Mouse (Mus musculus) embryonic stem cell, embryonic (primary cell): Measurements from ENCODE around the gene Stab2.

ENCODE experiments used
- CTCF ChIA-PET, 4 experiments: fragments of 300-600 bp in 2 of 4; fragments of 350-600 bp in 2 of 4; sonication (Branson Sonifier 250); formaldehyde crosslinking; loops; one replicate each; lab custom pipeline; 2022; ENCODE audit warnings: inconsistent platforms in 2 of 4; lab: Charles Lee
- POLR2A ChIA-PET, 4 experiments: fragments of 300-600 bp in 2 of 4; fragments of 350-600 bp in 2 of 4; sonication (Branson Sonifier 250); formaldehyde crosslinking; loops; one replicate each; lab custom pipeline; 2022; ENCODE audit warnings: antibody characterized with exemption in 4 of 4, inconsistent platforms in 1 of 4; lab: Charles Lee

Gene Stab2

GRCm38 (mm10) chr10:87007385-87008214 is at the start of gene Stab2:
Gene Stab2 (minus strand): TSS chr10:87008025.
- CTCF ChIA-PET: interaction anchor here in 1 of 4 experiments (0.9 kb wide), 1 partner anchor 8 kb away, joined by 3 read pairs; no protein-coding TSS in a partner anchor
- POLR2A ChIA-PET: interaction anchor here in 1 of 4 experiments (0.6 to 1.1 kb wide), 2 partner anchors 26 to 273 kb away, joined by 3 to 4 read pairs; no protein-coding TSS in a partner anchor

- ChIA-PET POLR2A (no interaction called here), CTCF (interaction anchor here in 2 of 4 experiments (0.5 to 0.7 kb wide), 3 partner anchors 16 to 1111 kb away, joined by 3 to 5 read pairs (median 4); no protein-coding TSS in a partner anchor)
These were observed 43.9 kb upstream of the Stab2 start for GRCm38 (mm10) chr10:87051714-87052113.

- POLR2A ChIA-PET: no interaction called here
- CTCF ChIA-PET: no interaction called here
These were observed 41.4 kb upstream of the Stab2 start for GRCm38 (mm10) chr10:87049179-87049578.

GRCm38 (mm10) chr10:87046931-87047468 is 39.2 kb upstream of the Stab2 start:
- CTCF ChIA-PET: interaction anchor here (0.5 to 1.7 kb wide), 8 partner anchors 9 to 510 kb away, joined by 3 to 4 read pairs (median 3); no protein-coding TSS in a partner anchor
- POLR2A ChIA-PET: interaction anchor here in 2 of 4 experiments (0.6 to 0.9 kb wide), 3 partner anchors 12 to 443 kb away, joined by 3 to 7 read pairs (median 4); no protein-coding TSS in a partner anchor

- CTCF ChIA-PET: interaction anchor here in 3 of 4 experiments (0.5 to 1.7 kb wide), 7 partner anchors 10 to 316 kb away, joined by 3 to 4 read pairs (median 3); no protein-coding TSS in a partner anchor
- POLR2A ChIA-PET: interaction anchor here in 2 of 4 experiments (0.6 to 0.9 kb wide), 2 partner anchors 11 to 444 kb away, joined by 3 to 4 read pairs; no protein-coding TSS in a partner anchor
These were observed 38.6 kb upstream of the Stab2 start for GRCm38 (mm10) chr10:87046469-87046868.

- POLR2A ChIA-PET: interaction anchor here in 1 of 4 experiments (0.6 kb wide), 1 partner anchor 1434 kb away, joined by 6 read pairs; no protein-coding TSS in a partner anchor
- CTCF ChIA-PET: interaction anchor here in 1 of 4 experiments (0.7 kb wide), 1 partner anchor 17 kb away, joined by 3 read pairs; no protein-coding TSS in a partner anchor
These were observed 37.4 kb upstream of the Stab2 start for GRCm38 (mm10) chr10:87045273-87045672.

- ChIA-PET POLR2A (no interaction called here), CTCF (no interaction called here)
These were observed 33.4 kb upstream of the Stab2 start for GRCm38 (mm10) chr10:87041265-87041664.

GRCm38 (mm10) chr10:87039800-87040199 is 32.0 kb upstream of the Stab2 start:
- POLR2A ChIA-PET: no interaction called here
- CTCF ChIA-PET: interaction anchor here in 1 of 4 experiments (1.6 kb wide), 1 partner anchor 15 kb away, joined by 7 read pairs; no protein-coding TSS in a partner anchor

- ChIA-PET POLR2A (no interaction called here), CTCF (interaction anchor here in 1 of 4 experiments (1.6 kb wide), 1 partner anchor 15 kb away, joined by 7 read pairs; no protein-coding TSS in a partner anchor)
These were observed 31.5 kb upstream of the Stab2 start for GRCm38 (mm10) chr10:87039340-87039739.

- ChIA-PET POLR2A (no interaction called here), CTCF (interaction anchor here in 3 of 4 experiments (0.6 to 1.9 kb wide), 8 partner anchors 10 to 1385 kb away, joined by 3 to 20 read pairs (median 4); no protein-coding TSS in a partner anchor)
These were observed 29.2 kb upstream of the Stab2 start for GRCm38 (mm10) chr10:87037062-87037461.

GRCm38 (mm10) chr10:87036271-87036703 is 28.5 kb upstream of the Stab2 start:
- POLR2A ChIA-PET: no interaction called here
- CTCF ChIA-PET: interaction anchor here in 3 of 4 experiments (0.7 to 1.9 kb wide), 6 partner anchors 11 to 1384 kb away, joined by 3 to 20 read pairs (median 6); no protein-coding TSS in a partner anchor

GRCm38 (mm10) chr10:87035866-87036265 is 28.0 kb upstream of the Stab2 start:
- POLR2A ChIA-PET: no interaction called here
- CTCF ChIA-PET: interaction anchor here in 2 of 4 experiments (0.5 to 1.9 kb wide), 2 partner anchors 11 to 16 kb away, joined by 5 to 7 read pairs; no protein-coding TSS in a partner anchor

- ChIA-PET POLR2A (no interaction called here), CTCF (interaction anchor here in 2 of 4 experiments (0.6 kb wide), 2 partner anchors 8 to 468 kb away, joined by 3 read pairs; no protein-coding TSS in a partner anchor)
These were observed 24.9 kb upstream of the Stab2 start for GRCm38 (mm10) chr10:87032768-87033167.

GRCm38 (mm10) chr10:87024884-87025283 is 17.1 kb upstream of the Stab2 start:
- ChIA-PET POLR2A (interaction anchor here in 2 of 4 experiments (0.6 to 0.8 kb wide), 5 partner anchors 102 to 1187 kb away, joined by 3 to 6 read pairs (median 4); no protein-coding TSS in a partner anchor), CTCF (interaction anchor here (0.5 to 3.1 kb wide), 57 partner anchors 8 to 1329 kb away, joined by 3 to 25 read pairs (median 4); partner anchors contain the start of gene 1700113H08Rik (in 2 of the 4))

GRCm38 (mm10) chr10:87020711-87021110 is 12.9 kb upstream of the Stab2 start:
- ChIA-PET CTCF (interaction anchor here (0.6 to 1.7 kb wide), 11 partner anchors 49 to 1993 kb away, joined by 3 to 20 read pairs (median 3); no protein-coding TSS in a partner anchor), POLR2A (interaction anchor here in 1 of 4 experiments (0.5 kb wide), 1 partner anchor 315 kb away, joined by 3 read pairs; the partner anchor contains the start of genes Hsp90b1 and Ttc41)

GRCm38 (mm10) chr10:87018876-87019275 is 11.1 kb upstream of the Stab2 start:
- ChIA-PET CTCF (interaction anchor here in 3 of 4 experiments (0.6 to 1.1 kb wide), 4 partner anchors 47 to 1380 kb away, joined by 3 to 7 read pairs (median 4); no protein-coding TSS in a partner anchor), POLR2A (interaction anchor here in 1 of 4 experiments (0.9 kb wide), 1 partner anchor 9 kb away, joined by 3 read pairs; no protein-coding TSS in a partner anchor)

- POLR2A ChIA-PET: interaction anchor here in 1 of 4 experiments (0.7 kb wide), 1 partner anchor 1204 kb away, joined by 3 read pairs; no protein-coding TSS in a partner anchor
- CTCF ChIA-PET: interaction anchor here in 2 of 4 experiments (0.7 to 2.1 kb wide), 4 partner anchors 8 to 45 kb away, joined by 3 to 7 read pairs (median 4); no protein-coding TSS in a partner anchor
These were observed 8.4 kb upstream of the Stab2 start for GRCm38 (mm10) chr10:87016151-87016692.
